Mouse (Mus musculus) heart, adult 2 months (tissue): ENCODE results near the gene Slc38a6.

Experiments
- CTCF ChIP-seq: fragments of 200-600 bp; IDR thresholded peaks from 2 replicates; pipeline ENCODE4 v1.8.1; 2022; ENCODE audit warnings: antibody characterized with exemption, mild to moderate bottlenecking, moderate library complexity
- EP300 ChIP-seq: fragments of 200-500 bp; IDR thresholded peaks from 2 replicates; pipeline ENCODE4 v1.6.1; 2011; ENCODE audit warnings: low read depth, low read length, control low read depth; ENCODE audit not compliant: insufficient read depth
- POLR2A ChIP-seq: fragments of 200-500 bp; IDR thresholded peaks from 2 replicates; pipeline ENCODE4 v1.6.1; 2011; ENCODE audit warnings: mild to moderate bottlenecking, low read depth, low read length, control low read depth; ENCODE audit not compliant: insufficient read depth

GRCm38 (mm10) chr12:73381452-73381851 is 94.9 kb downstream of the Slc38a6 start:
- no peak for TF ChIP-seq POLR2A
- no peak for TF ChIP-seq CTCF
- no peak for TF ChIP-seq EP300
